Mouse (Mus musculus): ENCODE results near the gene Nlrp10.
A peak's percentile ranks its signal among the peaks of the same experiment; 100 is the strongest.

Nlrp10 gene

DNA sequence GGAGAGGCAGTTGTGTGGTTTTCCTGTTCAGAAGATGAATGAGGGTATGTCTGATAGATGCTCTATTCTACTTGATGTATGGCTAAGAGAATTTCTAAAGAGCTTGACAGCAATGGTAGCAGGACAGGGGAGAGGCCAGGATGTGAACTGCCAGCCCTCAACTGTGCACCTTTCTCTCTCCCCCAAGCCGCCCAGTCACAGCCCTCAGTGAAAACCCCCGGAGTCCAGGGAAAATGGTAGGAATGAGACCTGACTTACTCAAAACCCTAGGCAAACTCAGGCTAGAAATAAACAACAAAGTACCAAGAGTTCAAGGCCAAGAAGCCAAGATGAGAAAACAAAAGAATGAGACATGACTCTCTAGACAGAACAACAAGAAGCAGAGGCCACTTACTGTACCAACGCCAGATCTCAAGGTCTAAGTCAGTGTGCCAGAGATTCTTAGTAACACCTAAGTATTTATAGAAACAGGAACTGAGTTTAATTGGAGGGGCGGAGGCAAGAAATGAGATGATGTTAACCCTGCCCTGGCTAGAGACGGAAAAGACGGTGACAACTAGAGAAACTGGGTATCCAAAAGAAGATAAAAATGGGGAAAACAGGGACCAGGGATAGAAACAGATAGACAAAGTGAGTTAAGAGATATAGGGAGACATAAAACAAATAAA lies at the start of gene Nlrp10:
TSS of gene Nlrp10 (minus strand) at position 453 of the 668 bp plus-strand sequence.
- peak in 1 of 2 experiments; percentile 54 for DNase-seq (ENCODE audit: low spot score in 2 of 2)

DNA sequence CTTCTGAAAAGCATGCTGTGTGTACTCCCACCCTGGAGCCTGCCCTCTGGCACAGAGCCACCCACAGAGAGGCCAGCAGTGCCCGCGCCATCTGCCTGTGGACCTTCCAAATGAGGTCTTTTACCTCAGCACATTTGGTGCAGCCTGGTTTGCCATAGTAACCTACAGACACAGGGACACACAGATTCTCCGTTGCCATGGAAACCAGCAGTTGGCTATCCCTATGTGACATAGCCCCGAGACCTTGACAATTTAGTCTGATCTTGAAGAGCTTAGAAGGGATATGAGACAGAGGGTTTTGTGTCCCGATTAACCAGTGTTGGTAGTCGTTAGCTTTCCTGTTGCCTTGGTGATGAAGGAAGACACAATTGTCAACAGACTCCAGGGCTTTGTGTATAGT lies 42.3 kb upstream of the Nlrp10 start:
- DNase-seq (ENCODE audit: low spot score in 2 of 2) = no peak

DNA sequence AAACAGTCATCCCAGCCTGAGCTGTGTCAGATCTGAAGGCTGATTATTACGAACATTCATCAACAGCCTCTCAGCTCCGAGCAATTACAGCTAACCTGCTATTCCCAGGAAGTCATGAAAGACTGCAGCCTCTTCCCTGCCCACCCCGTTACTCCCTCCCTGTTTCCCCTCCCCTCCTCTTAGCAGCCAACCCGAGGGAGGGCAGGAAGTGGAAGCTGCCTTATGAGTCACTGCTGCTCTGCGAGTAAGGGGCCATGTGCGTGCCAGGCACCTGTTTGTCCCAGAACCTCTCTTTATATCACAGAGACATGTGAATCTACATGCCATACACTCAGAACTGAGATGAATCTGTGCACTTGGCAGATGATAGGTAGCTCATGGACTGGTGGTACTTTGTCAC lies 38.2 kb upstream of the Nlrp10 start:
- DNase-seq (ENCODE audit: low spot score in 2 of 2) = no peak

DNA sequence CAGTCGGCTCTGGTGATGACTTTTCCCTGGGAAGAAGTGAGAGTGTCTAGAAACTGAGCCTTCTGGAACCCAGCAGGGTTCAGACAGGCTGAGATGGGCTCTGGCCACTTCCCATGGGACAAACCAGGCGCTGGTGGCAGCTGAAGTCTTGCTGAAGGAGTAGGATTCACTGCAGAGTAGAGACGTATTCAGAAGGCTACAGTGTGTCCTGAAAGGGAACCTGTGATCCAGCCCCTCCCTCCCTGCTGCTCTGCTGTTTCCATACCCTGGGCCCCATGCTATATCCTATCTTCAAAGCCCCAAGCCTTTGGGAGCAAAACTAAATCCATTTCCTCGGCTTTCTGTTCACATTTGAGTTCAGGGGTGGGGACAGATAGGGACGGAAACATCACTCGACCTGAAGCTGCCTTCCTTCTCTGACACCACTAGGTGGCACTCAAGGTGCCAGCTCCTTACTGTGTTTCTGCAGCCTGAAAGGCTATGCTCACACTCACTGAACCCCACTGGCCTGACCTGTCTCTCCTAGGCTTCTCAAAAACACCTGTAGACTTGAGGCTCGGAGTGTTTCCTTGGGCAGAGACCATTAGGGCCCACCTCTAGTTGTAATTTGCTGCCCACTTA lies 36.9 kb upstream of the Nlrp10 start:
- DNase-seq (ENCODE audit: low spot score in 2 of 2) = no peak

DNA sequence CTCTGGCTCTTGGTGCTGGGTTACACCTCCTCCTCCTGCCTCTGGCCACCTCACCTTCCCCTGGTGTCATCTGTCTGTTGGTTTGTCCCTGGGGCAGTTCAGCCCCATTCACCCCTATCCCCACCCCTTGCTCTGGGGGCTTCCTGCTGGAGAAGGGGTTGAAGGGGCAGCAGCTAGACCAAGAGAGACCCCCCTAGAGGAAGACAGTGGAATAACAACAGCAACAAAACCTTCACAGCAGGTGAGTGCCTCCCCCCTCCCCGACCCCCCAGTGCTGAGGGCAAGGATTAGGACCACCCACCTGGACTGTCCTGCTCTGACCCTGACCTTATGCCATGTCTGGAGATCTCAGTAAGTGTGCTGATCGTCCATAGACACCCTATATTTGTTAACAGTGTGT lies 36.0 kb upstream of the Nlrp10 start:
- DNase-seq (ENCODE audit: low spot score in 2 of 2) = no peak

DNA sequence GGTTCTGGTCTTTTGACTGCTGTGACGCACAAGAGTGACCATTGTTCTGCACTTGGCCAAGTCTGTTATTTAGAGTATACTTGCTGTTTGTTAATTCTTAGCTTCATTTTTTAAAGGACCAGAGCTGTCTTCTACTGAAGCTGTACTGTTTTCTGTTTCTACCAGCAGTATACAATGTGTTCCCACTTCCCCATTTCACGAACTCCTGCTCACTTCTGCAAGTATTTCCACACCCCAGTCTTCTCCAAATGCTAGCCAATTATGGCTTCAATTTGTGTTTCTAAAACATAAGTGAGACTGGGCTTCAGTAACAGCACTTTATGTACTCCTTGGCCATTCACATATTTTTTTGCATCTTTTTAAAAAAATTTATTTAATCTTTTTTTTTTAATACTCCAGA lies 27.8 kb upstream of the Nlrp10 start:
- DNase-seq (ENCODE audit: low spot score in 2 of 2) = no peak

DNA sequence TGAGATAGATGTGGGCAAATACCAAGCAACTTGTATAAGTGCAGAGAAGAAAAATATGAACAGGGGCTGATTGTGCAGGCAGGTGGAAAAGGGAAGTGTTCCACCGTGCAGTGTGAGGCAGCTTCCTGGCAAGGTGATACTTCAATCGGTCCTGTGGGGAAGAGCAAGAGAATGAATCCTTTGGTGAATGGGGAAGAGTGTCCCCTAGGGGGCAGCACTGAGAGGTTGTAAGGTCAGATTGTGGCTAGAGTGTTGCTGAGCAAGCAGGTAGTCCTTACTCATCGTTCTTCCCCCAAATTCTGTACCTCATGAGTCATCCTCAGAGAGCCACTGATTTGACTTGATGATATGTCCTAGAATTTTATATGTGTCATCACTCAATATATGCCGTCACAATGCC lies 24.2 kb upstream of the Nlrp10 start:
- DNase-seq (ENCODE audit: low spot score in 2 of 2) = peak; percentile 20 to 73

DNA sequence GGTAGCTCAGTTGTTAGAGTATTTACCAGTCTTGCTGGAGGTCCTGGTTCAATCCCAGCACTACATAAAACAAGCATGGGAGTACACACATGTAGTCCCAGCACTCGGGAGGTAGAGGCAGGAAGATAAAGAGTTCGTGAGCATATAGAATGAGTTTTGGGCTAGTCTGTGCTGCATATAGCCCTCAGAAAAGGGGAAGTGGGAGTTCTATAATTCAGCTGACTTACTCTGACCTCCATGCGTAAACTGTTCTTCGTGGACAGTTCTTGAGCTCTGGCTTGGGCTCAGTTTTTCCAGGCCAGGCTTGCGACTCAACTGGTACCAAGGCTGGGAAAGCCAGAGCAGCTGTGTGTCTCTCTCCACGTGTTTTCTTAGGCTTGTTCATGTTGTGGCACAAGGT lies 22.8 kb upstream of the Nlrp10 start:
- DNase-seq (ENCODE audit: low spot score in 2 of 2) = no peak

DNA sequence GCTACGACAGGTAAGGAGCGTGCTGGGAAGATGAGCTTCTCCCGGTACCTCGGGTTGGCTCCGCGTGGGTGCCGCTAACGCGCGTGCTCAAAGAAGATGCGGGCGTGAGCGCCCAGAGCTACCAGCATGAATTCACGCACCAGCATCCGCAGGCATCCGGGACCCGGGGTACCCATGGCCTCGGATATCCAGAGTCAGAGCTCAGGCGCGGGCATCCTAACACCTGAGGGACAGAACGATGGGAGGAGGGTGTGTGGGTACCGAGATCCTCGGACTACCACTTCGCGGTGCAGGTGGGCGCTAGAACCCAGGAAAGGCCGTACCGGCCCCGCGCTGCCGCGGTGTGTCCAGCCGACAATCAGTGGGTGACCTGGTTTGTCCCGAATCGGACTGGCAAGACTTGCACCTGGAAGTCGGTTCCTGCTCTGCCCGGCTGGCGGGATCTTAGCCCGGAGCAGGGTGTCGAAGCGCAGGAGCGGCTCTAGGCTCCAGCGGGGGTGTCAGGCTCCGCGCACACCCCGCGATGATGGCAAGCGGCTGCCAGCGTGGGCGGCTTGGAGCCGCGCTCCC lies 20.9 kb upstream of the Nlrp10 start:
- DNase-seq (ENCODE audit: low spot score in 2 of 2) = no peak

DNA sequence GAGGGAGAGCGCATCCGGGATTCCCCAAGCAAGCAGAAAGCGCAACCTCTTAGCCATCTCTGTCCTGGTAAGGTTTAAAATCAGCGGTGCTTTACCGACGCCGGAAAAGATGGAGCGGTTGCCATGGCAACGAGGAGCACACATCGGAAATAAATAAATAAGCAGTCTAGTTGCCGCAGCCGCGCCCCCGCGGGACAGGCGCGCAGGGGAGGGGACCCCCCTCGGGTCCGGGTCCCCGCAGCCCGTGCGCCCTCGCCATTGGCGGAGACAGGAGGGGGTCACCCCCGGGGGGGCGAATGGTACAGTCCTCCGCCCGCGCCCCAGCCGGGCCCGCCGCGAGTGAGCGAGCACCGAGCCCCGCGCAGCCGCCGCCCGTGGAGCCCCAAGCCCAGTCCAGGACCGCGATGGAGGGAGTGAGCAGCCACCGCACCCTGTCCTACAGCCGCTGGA lies 20.4 kb upstream of the Nlrp10 start, which contains the start of gene Tub:
TSS of gene Tub (plus strand) at position 27 of the 450 bp plus-strand sequence.
- no peak for DNase-seq (ENCODE audit: low spot score in 2 of 2)

DNA sequence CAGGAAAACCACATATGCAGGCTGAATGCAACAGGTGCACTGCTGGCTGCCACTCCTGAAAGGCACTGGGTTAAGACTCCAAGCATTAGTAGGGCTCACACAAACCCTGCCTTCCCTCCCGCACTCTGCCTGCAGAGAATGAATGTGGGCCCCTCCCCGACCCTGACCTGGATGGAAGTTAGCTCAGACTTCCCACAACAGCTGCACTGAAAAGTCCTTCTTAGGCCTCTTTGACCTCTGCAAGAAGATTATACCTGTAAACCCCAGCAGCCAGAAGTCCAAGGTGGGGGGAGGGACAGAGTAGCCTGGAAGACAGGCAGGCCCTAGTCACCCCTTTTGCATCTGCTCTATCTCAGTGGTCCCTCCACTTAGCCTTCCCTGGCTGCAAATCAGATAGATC lies 19.3 kb upstream of the Nlrp10 start:
- no peak for DNase-seq (ENCODE audit: low spot score in 2 of 2)

DNA sequence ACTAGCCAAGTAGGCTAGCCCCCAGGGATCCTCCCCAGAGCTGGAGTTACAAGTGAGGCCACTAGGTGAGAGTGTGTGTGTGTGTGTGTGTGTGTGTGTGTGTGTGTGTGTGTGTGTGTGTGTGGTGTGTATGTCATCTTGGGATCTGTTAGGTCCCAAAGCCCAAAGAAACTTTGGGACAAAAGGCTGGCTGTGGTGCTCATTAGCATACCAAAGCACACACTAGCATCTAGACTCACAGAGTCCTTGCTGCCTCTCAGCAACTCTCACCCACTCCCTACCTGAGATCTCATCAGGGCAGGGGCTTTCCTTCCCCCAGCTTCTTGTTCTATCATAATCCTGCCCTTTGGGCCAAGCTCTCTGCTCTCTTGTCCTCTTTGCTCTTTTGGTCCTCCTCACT lies 18.6 kb upstream of the Nlrp10 start:
- no peak for DNase-seq (ENCODE audit: low spot score in 2 of 2)

DNA sequence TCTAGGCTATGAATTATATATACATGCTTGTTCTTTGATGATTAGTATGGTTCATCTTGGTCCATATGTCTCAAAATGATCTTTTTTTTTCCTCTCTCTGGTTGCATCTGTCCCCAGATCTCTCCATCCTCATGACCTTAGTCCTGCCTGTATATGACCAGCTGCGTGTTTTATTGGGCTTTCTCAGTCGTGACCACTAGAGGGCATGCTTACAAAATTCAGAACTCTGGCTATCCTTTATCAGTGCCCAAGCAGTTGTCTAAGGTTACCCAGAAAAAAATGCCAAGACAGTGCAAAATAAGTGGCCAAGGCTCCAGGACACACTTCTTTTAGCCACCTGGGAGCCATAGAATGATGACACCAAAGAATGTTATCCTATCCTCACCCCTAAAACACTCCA lies 14.0 kb upstream of the Nlrp10 start:
- DNase-seq (ENCODE audit: low spot score in 2 of 2) = no peak

DNA sequence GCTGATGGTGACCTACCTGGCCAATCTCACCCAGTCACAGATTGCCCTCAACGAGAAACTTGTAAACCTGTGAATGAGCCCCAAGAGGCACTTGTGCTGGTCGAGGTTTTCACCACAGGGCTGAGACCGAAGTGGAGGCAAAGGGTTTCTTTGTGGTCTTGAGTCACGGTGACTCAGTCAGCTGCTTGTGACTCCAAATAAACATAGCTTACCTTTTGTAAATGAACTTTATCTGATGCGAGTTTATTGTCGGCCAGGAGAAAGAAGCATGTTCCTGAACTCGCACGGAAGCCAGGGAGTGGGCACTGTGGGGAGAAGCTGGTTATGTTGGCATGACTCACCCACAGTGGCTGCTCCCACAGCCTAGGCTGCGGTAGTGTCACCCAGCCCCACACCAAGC lies 11.5 kb upstream of the Nlrp10 start:
- DNase-seq (ENCODE audit: low spot score in 2 of 2) = no peak

DNA sequence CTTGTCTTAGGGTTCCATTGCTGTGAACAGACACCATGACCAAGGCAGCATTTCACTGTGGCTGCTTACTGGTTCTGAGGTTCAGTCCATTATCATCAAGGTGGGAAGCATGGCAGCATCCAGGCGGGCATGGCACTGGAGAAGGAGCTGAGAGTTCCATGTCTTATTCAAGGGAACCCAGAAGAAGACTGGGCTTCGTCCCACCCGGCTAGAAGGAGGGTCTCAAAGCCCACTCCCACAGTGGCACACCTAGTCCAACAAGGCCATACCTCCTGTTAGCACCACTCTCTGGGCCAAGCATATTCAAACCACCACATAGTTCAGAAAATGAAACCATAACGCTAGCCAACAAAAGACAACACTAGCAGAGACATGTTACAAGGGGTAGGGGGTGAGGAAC lies 6.6 kb upstream of the Nlrp10 start:
- DNase-seq (ENCODE audit: low spot score in 2 of 2) = peak in 1 of 2 experiments; percentile 40

DNA sequence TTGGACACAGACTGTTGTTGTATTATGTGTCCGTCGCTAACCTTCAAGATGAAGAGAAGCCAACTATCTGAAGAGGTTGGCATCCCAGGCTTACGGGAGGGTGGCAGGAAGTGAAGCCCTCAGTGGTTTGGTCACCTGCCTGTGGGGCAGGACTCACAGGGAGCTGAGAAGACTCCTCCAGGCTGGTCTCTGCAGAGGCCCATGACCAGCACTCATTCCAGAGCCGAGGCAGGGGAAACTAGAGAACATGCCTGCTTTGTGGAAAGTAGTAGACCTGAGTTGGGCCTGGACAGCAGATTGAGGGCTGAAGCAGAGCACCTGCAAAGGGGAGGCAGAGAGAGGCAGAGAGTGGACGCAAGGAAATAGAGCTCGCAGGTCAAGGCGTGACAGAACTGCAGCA lies 5.4 kb upstream of the Nlrp10 start:
- DNase-seq (ENCODE audit: low spot score in 2 of 2) = peak in 1 of 2 experiments; percentile 57

DNA sequence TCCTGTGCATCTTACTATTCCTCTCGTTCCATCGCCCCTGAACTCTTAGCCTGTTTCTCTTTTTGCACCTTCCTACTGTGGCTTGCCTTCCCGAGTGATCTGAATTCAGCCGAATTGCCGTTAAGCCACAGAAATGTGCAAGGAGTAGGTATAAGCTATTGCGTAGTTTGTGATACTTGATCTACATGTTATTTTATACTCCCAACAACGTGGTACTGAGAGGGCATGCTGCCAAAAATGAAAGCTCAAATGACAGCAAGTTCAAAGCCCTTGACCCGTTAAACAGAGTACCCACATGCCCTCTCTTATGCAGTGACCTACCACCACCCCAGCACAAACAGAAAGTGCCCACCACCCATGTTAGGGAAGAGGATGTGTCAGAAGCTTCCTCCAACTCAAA lies 4.9 kb upstream of the Nlrp10 start:
- DNase-seq (ENCODE audit: low spot score in 2 of 2) = no peak

DNA sequence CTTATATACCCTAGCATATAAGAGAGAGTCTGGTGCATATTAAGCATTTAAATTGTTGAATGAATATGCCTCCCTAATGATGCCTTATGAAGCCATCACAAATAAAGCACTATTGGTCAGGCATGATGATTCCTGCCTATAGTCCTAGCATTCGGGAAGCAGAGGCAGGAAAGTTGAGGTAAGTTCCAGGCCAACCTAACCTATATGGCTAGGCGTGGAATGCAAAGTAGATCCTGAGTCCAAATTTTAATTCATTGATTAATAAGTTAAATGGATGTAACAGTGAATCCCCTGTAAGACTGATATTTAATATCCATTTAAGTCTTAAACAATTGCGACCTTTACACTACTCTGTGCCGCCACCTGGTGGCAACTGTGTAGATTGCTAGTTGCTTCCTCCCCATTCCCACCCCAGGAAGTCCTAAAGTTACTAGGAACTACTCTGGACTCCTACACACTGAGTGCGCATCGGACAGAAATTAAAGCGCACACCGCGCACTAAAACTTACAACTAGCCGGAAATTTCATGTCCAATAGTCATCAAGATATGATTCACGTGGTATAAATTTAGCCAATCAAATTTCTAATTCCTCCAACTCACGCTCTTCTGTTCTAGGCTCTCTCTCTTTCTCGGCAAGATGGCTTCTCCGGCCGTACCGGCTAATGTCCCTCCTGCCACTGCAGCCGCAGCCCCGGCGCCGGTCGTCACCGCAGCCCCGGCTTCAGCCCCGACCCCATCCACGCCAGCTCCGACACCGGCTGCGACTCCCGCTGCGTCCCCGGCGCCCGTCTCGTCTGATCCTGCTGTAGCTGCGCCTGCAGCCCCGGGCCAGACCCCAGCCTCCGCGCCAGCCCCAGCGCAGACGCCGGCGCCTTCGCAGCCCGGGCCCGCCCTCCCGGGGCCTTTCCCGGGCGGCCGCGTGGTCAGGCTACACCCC lies 4.1 kb upstream of the Nlrp10 start, which contains the start of gene Eif3f:
TSS of gene Eif3f (plus strand) at position 624 of the 938 bp plus-strand sequence.
- DNase-seq (ENCODE audit: low spot score in 2 of 2) = peak; percentile 89 to 94

DNA sequence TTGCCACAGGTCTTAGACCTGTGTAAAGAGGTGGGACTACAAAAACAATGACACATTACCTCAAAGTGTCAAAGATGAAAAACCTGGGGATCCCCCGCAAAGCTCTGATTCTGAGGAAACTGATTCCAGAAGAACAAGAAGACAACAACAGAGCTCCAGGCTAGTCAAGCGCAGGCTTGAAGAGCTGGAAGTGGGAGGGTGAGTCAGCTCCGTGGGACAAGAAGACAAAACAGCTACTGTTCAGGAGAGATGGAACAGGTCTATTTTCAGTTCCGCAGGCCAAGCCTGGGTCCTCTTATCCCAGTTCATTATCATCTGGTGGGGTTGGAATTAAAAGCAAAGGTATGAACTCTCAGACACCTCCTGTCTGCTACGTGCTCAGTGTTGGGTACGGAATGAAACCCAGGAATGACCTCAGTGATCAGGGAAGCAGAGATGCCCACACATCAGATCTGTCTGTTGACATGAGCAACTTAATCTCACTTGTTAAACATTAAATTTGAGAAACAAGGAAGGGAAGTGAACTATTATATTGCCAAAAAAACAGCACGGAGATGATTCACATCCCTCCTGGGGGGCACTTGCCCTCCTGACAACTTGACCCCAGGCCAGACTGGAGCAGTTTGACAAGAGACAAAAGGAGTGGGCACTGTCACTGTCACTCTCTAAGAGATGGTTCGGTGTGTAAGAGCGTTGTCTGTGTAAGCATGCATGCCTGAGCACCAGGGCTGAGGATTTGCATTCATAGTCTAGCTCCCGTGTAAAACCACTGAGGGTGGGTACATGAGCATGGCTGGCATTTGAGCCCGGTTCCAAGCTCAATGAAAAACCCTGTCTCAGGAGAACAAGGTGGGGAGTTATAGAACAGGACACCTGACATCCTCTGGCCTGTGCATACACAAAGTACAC lies 1.4 kb downstream of the Nlrp10 start:
- DNase-seq (ENCODE audit: low spot score in 2 of 2) = peak in 1 of 2 experiments; percentile 33

DNA sequence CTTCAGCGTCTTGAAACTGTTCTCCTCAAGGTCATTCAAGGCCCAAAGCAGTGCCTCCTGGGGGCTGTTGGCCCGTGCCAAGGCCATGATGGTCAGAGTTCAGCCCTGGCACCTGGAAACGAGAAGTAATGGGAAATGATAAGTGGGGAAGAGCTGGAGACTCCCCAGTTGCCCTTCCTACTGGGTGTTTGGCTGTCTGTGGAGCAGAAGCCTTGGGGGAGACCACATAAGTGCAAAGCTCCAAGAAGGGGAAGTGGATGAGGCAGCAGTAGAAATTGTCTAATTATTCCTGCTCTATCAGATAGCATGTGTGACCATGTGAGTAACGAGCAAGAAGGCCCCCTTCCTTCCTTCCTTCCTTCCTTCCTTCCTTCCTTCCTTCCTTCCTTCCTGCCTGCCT lies 2.9 kb downstream of the Nlrp10 start:
- peak in 1 of 2 experiments; percentile 53 for DNase-seq (ENCODE audit: low spot score in 2 of 2)

DNA sequence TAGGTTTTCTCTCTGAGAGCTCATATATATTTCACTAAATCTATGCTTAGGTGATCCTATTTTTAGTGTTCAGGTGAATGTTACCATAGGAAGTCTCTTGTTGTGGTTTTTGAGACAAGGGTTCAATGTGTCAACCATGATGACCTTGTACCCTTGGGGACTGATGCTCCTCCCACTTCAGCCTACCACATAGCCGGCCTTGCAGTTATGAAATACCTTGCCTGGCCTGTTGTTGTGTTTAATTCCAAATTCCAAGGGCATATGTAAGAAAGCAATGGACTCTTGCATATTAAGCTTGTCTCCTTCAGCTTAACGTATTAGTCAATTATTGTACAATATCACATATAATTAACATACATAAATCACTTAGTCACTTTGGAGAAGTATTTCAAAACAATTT lies 26.0 kb downstream of the Nlrp10 start:
- no peak for DNase-seq (ENCODE audit: low spot score in 2 of 2)
